Mouse (Mus musculus) limb, embryonic 13.5 days (tissue): ENCODE results near the gene Pex5. TPM values are rescaled to one million over a fixed set of nuclear protein-coding genes. Genes with fewer than 3 reads are reported as not detected.

Experiments used
- ATAC-seq: fragments of 200-750 bp; cut with Nextera tagmentation; 2 replicates; pipeline ENCODE4 v1.8.0; 2017; ENCODE audit warnings: low read depth, moderate number of reproducible peaks, moderate TSS enrichment; ENCODE audit not compliant: low FRiP score
- H3K27ac ChIP-seq: fragments of 300-500 bp; sonication (generic); 2 replicates; pipeline ENCODE4 v1.5.1; 2015; ENCODE audit warnings: inconsistent platforms, mild to moderate bottlenecking, moderate library complexity
- H3K27me3 ChIP-seq: fragments of 300-500 bp; sonication (generic); 2 replicates; pipeline ENCODE4 v1.6.1; 2015; ENCODE audit warnings: mild to moderate bottlenecking, inconsistent platforms
- H3K36me3 ChIP-seq: fragments of 300-500 bp; sonication (generic); 2 replicates; pipeline ENCODE4 v1.6.1; 2015; ENCODE audit warnings: inconsistent platforms, mild to moderate bottlenecking, moderate library complexity
- H3K4me1 ChIP-seq: fragments of 300-500 bp; sonication (generic); 2 replicates; pipeline ENCODE4 v1.6.1; 2015; ENCODE audit warnings: inconsistent platforms
- H3K4me2 ChIP-seq: fragments of 300-500 bp; sonication (generic); replicated peaks from 2 replicates; pipeline ENCODE4 v1.6.1; 2015; ENCODE audit warnings: inconsistent platforms, mild to moderate bottlenecking, moderate library complexity
- H3K4me3 ChIP-seq: fragments of 300-500 bp; sonication (generic); 2 replicates; pipeline ENCODE4 v1.5.1; 2015; ENCODE audit warnings: moderate library complexity, mild to moderate bottlenecking, inconsistent platforms
- H3K9ac ChIP-seq: fragments of 300-500 bp; sonication (generic); 2 replicates; pipeline ENCODE4 v1.6.1; 2015; ENCODE audit warnings: mild to moderate bottlenecking, inconsistent platforms
- H3K9me3 ChIP-seq: fragments of 300-500 bp; sonication (generic); 2 replicates; pipeline ENCODE4 v1.6.1; 2016; ENCODE audit warnings: inconsistent platforms
- WGBS: fragments of 180-500 bp; shearing (Covaris S2); methylation state at CpG from one replicate; pipeline ENCODE4 v1.1.7; 2015; 5-methylcytosine and 5-hydroxymethylcytosine counted together
- polyA plus RNA-seq: library from polyadenylated mRNA; unstranded; fragments of >200 nt; fragmentation: Nextera tagmentation; extraction: Ambion mirVana; gene quantifications from 2 replicates; pipeline ENCODE4 v1.2.1, GENCODE M21; 2015

The Pex5 gene
- 50.4 and 54.5 TPM in 2 replicates for polyA plus RNA-seq

GRCm38 (mm10) chr6:124414927-124415325 lies at the start of gene Pex5:
Pex5 (minus strand) TSS chr6:124415067.
- Histone ChIP-seq H3K36me3 (peaks cover 24% of the 10 kb centered on the region), H3K4me2 (peak within 1 kb of the TSS; percentile 85), H3K4me3 (peak within 1 kb of the TSS; percentile 87), H3K9ac (peak within 1 kb of the TSS; percentile 88), H3K27me3 (no peaks in the 10 kb centered on the region), H3K9me3 (no peaks in the 10 kb centered on the region), H3K27ac (peak within 1 kb of the TSS; percentile 86), H3K4me1 (peaks cover 20% of the 10 kb centered on the region)
- ATAC-seq, result peak; percentile 94
- 2% methylated on average over 26 of the region's 36 CpGs for WGBS

DNA sequence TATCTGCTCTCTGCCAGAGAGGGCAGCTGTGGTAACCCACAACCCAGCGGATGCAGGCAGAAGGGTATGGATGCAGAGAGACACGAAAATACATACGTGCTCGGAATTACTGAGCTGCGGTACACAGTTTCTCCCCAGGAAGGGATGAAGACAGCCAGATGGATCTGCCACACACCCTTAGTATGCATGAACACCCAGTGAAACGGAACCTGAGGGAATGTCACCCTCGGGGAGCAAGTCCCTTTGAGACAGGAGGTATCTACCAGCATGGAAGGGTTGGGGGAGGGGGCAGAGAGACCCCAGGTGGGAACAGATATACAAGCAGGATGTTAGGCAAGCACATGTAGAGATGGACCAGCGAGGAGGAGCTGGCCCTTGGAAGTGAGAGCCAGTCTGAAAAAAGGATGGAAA lies 49.0 kb upstream of the Pex5 start:
- H3K9me3 ChIP-seq, result no peaks in the 10 kb centered on the region
- peaks cover 16% of the 10 kb centered on the region for H3K4me1 ChIP-seq
- 24% methylated on average over 8 of the region's 8 CpGs for WGBS
- no peak overlapping the region for H3K27ac ChIP-seq
- peak overlapping the region; percentile 80 for H3K4me2 ChIP-seq
- H3K27me3 ChIP-seq, result 0 out of 2 replicates have a peak, but pooled peaks cover 5% of the 10 kb centered on the region
- H3K4me3 ChIP-seq, result peak overlapping the region; percentile 49
- peak overlapping the region; percentile 65; the same call in 1 of the 2 replicates for H3K9ac ChIP-seq
- 0 out of 2 replicates have a peak, but pooled peaks have one; percentile 13 for ATAC-seq
- peaks cover 5% of the 10 kb centered on the region; the same call in 1 of the 2 replicates for H3K36me3 ChIP-seq

GRCm38 (mm10) chr6:124459388-124459787 lies 44.5 kb upstream of the Pex5 start:
- peaks cover 5% of the 10 kb centered on the region; the same call in 1 of the 2 replicates for H3K36me3 ChIP-seq
- H3K9ac ChIP-seq, result no peak overlapping the region
- H3K9me3 ChIP-seq, result no peaks in the 10 kb centered on the region
- peaks cover 5% of the 10 kb centered on the region for H3K4me1 ChIP-seq
- no peak overlapping the region for H3K4me2 ChIP-seq
- 88% methylated on average over 4 of the region's 4 CpGs for WGBS
- 0 out of 2 replicates have a peak, but pooled peaks cover 5% of the 10 kb centered on the region for H3K27me3 ChIP-seq
- H3K27ac ChIP-seq, result no peak overlapping the region
- ATAC-seq, result no peak
- no peak overlapping the region for H3K4me3 ChIP-seq

DNA sequence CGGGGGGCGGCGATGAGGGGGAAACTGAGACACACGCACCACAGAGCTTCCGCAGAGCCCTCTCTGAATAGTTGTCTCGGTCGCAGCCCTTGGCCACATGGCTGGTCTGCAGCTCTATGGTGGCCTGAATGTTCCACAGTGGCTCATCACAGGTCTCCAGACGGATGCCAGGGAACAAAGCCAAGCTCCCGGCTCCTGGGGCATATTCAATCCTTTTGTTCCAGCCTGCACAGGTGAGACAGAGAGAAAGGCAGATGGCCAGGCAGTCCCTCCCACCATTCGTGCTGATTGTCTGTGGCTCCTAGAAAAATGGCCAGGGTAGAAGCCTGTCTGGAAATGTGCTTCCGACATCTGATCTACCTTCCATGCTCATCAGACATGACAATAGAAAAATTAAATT lies 43.6 kb upstream of the Pex5 start:
- ATAC-seq, result no peak
- H3K36me3 ChIP-seq, result peaks cover 5% of the 10 kb centered on the region; the same call in 1 of the 2 replicates
- H3K4me3 ChIP-seq, result no peak overlapping the region
- no peak overlapping the region for H3K27ac ChIP-seq
- WGBS, result 86% methylated on average over 11 of the region's 11 CpGs
- no peaks in the 10 kb centered on the region for H3K4me1 ChIP-seq
- no peak overlapping the region for H3K4me2 ChIP-seq
- 0 out of 2 replicates have a peak, but pooled peaks cover 5% of the 10 kb centered on the region for H3K27me3 ChIP-seq
- no peaks in the 10 kb centered on the region for H3K9me3 ChIP-seq
- no peak overlapping the region for H3K9ac ChIP-seq

- WGBS, result 94% methylated on average over 5 of the region's 5 CpGs
- H3K36me3 ChIP-seq, result peaks cover 5% of the 10 kb centered on the region; the same call in 1 of the 2 replicates
- ATAC-seq, result no peak
These were observed 43.0 kb upstream of the Pex5 start for GRCm38 (mm10) chr6:124457827-124458226.

GRCm38 (mm10) chr6:124456243-124456642 lies 41.4 kb upstream of the Pex5 start:
- H3K36me3 ChIP-seq, result 0 out of 2 replicates have a peak, but pooled peaks cover 1% of the 10 kb centered on the region
- no peaks in the 10 kb centered on the region for H3K4me1 ChIP-seq
- H3K4me3 ChIP-seq, result no peak overlapping the region
- no peaks in the 10 kb centered on the region for H3K9me3 ChIP-seq
- WGBS, result 93% methylated on average over 5 of the region's 5 CpGs
- H3K4me2 ChIP-seq, result no peak overlapping the region
- H3K27me3 ChIP-seq, result no peaks in the 10 kb centered on the region
- no peak overlapping the region for H3K27ac ChIP-seq
- H3K9ac ChIP-seq, result no peak overlapping the region
- ATAC-seq, result no peak

More at GRCm38 (mm10) chr6:124457827-124458226, 43.0 kb upstream of the Pex5 start:
- Histone ChIP-seq H3K4me1 (no peaks in the 10 kb centered on the region), H3K9me3 (no peaks in the 10 kb centered on the region), H3K9ac (no peak overlapping the region), H3K27ac (no peak overlapping the region), H3K27me3 (0 out of 2 replicates have a peak, but pooled peaks cover 4% of the 10 kb centered on the region), H3K4me3 (no peak overlapping the region), H3K4me2 (no peak overlapping the region)

DNA sequence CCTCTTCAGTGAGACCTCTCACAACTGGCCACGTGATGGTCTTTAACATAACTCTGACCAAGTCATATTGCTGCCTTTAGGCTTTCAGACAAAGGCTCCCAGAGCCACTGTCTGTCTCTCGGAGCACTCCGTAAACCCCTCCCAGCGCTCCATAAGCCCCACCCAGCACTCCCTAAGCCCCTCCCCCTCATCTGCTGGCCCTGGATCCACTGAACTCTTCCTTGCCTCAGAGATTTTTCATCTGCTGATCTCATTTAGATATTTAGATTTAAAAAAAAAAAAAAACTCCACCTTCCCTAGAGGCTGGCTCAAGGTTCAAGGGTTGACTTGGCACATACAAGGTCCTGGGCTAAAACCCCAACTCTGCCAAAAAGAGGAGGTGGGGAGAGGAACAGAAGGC lies 38.9 kb upstream of the Pex5 start:
- ATAC-seq, result no peak
- Histone ChIP-seq H3K4me1 (no peaks in the 10 kb centered on the region), H3K9me3 (no peaks in the 10 kb centered on the region), H3K36me3 (no peaks in the 10 kb centered on the region), H3K4me3 (no peak overlapping the region), H3K27me3 (no peaks in the 10 kb centered on the region), H3K27ac (no peak overlapping the region), H3K9ac (no peak overlapping the region), H3K4me2 (no peak overlapping the region)
- 53% methylated on average over 4 of the region's 4 CpGs for WGBS

DNA sequence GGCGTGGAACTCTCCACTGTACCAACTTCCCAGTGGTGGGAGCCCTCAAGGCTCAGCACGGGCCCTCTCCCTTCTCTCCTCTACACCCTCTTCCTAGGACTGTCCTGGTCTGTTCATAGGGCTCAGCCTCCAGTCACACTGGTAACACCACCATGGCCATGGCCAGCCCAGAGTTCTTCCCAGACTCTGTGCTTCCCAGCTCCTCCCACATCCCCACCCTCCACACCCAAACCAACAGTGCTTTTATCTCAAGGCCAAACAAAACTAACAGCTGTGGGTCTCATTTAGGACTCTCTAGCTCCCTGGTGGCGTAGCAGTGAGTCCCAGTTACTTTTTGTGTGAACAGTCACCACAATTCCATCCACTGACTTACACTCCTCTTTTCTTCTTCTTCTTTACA lies 37.1 kb upstream of the Pex5 start:
- Histone ChIP-seq H3K27me3 (no peaks in the 10 kb centered on the region), H3K9ac (no peak overlapping the region), H3K4me2 (no peak overlapping the region), H3K27ac (no peak overlapping the region), H3K4me3 (no peak overlapping the region), H3K36me3 (no peaks in the 10 kb centered on the region), H3K9me3 (no peaks in the 10 kb centered on the region), H3K4me1 (no peaks in the 10 kb centered on the region)
- 56% methylated on average over 3 of the region's 3 CpGs for WGBS
- ATAC-seq, result no peak

DNA sequence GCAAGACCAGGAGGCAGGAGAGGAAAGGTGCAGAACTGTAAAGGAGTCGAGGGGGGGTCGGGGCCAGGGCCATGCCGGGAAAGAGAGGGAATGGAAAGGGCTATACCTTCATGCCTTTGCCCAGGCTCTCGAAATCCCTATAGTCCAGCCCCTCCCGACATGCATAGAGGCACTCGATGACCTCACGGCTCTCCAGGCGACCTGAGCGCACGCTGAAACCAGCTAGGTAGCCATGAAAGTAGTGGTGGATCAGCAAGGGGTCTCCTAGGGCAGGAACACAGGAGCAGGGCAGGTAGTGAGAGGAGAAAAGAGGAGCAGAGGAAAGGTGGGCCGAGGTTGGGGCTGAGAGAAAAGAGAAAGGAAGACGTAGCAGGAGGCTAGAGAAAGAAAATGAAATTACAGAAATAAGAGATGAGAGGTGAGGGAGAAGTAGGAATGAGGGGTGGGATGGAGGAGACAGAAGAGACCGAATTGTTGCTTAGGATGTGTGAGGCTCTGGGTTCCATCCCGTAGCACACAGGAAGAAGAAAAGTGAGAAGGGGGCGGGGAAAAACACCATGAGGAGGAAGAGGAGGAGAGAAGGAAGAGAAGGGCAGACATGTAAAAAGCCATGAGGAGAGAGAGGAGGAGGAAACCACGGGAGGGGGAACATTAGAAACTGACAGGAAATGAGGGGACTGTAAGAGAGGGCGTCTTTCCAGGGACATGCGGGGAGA lies 35.0 kb upstream of the Pex5 start:
- Histone ChIP-seq H3K4me2 (no peak overlapping the region), H3K9me3 (no peaks in the 10 kb centered on the region), H3K27ac (no peak overlapping the region), H3K9ac (no peak overlapping the region), H3K4me3 (no peak overlapping the region), H3K4me1 (no peaks in the 10 kb centered on the region), H3K36me3 (no peaks in the 10 kb centered on the region), H3K27me3 (no peaks in the 10 kb centered on the region)
- ATAC-seq, result no peak
- 81% methylated on average over 18 of the region's 18 CpGs for whole genome bisulfite sequencing

DNA sequence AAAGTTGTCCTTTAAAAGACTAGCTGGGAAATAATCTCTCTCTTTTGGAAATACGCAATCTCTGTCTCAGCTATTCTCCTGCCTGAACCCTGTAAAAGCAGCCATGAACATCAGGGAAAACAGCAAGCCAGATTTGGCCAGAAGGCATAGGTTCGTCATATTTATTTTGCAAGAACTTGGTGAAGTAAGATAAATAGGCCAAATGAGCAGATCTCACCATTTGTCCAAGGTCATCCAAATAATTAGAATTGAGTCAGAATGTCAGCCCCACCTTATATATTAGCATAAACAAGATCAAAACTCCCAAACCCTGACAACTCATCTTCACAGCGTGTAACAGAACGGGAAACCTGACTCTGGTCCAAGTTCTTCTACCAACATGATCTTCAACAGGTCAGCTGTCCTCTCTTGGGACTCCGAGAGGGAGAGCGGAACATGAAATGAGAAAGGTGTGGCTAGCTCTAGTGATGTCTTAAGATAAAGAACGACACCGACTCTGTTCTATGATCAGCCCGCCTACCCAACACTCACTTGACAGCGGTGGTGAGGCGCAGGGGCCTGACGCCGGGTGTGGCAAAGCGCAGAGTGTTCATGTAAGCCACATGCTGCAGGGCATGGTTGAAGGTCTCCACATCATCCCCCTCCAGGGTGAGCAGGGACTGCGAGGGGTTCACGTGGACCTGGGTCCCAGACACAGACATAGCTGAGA lies 34.2 kb upstream of the Pex5 start:
- Histone ChIP-seq H3K27me3 (no peaks in the 10 kb centered on the region), H3K27ac (no peak overlapping the region), H3K4me1 (no peaks in the 10 kb centered on the region), H3K9me3 (no peaks in the 10 kb centered on the region), H3K36me3 (no peaks in the 10 kb centered on the region), H3K4me3 (no peak overlapping the region), H3K4me2 (no peak overlapping the region), H3K9ac (no peak overlapping the region)
- ATAC-seq, result no peak
- WGBS, result 92% methylated on average over 16 of the region's 16 CpGs

GRCm38 (mm10) chr6:124448186-124448852 lies 33.5 kb upstream of the Pex5 start:
- no peaks in the 10 kb centered on the region for H3K9me3 ChIP-seq
- no peak for ATAC-seq
- no peak overlapping the region for H3K27ac ChIP-seq
- WGBS, result 68% methylated on average over 10 of the region's 10 CpGs
- H3K4me3 ChIP-seq, result no peak overlapping the region
- no peak overlapping the region for H3K4me2 ChIP-seq
- H3K9ac ChIP-seq, result no peak overlapping the region
- H3K36me3 ChIP-seq, result no peaks in the 10 kb centered on the region
- H3K27me3 ChIP-seq, result no peaks in the 10 kb centered on the region
- no peaks in the 10 kb centered on the region for H3K4me1 ChIP-seq

DNA sequence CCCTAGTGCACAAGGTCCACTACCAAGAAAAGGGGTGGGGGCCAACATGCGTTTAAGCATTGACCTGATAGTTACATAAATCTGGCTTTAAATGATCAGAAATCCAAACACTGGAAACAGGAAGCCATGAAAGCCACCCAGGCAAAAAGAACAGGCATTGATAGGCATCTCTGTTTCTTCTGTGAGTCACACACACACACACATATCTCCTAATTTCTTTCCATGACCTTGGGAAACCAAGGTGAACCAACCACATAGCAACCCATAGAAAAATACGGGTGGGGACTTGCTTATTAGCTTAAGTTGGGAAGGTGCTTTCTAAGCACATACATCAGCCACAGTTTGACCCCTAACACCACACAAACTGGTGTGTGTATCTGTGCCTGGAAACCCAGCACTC lies 32.5 kb upstream of the Pex5 start:
- ATAC-seq, result no peak
- WGBS, result 88% methylated on average over 2 of the region's 2 CpGs
- Histone ChIP-seq H3K27ac (no peak overlapping the region), H3K9ac (no peak overlapping the region), H3K27me3 (no peaks in the 10 kb centered on the region), H3K4me3 (no peak overlapping the region), H3K9me3 (no peaks in the 10 kb centered on the region), H3K36me3 (no peaks in the 10 kb centered on the region), H3K4me1 (no peaks in the 10 kb centered on the region), H3K4me2 (no peak overlapping the region)
